Mouse (Mus musculus): ENCODE results near the gene Sult2b1.

DNA sequence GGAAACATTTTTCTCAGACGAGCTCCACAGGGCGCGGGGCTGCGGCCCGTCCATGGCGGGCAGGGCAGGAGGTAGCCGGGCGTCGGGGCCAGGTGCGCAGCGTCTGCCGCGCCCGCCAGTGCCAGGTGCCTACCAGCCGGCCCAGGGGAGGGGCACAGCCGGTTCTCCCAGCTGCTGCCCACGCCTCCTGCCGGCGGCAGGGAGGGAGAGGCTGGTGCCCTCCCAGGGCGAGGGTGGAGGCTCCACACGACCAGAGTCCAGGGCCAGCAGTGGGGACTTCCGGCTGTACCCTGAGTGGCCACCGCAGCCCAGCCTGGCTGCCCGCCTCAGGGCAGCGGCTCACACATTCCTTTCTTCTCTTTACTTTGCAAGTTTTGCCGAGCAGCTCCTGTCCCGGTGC, 25.1 kb downstream of the Sult2b1 start:
- no peak for TF ChIP-seq GATA1 (IDR thresholded peaks at IDR 0.05; ENCODE audit: low read length)
- no peak for TF ChIP-seq TAL1 (IDR thresholded peaks at IDR 0.05; ENCODE audit: low read length)
